Mouse (Mus musculus) left cerebral cortex, adult 11 months (tissue): Measurements from ENCODE around the gene Gas7.
A peak's percentile ranks its signal among the peaks of the same experiment; 100 is the strongest.

Experiments used
- DNase-seq: peaks from one replicate; pipeline ENCODE4 v3.0.0; 2022; ENCODE audit warnings: low spot score

Gene Gas7

GRCm38 (mm10) chr11:67489647-67490175 lies 34.5 kb downstream of the Gas7 start:
- DNase-seq: no peak

DNA sequence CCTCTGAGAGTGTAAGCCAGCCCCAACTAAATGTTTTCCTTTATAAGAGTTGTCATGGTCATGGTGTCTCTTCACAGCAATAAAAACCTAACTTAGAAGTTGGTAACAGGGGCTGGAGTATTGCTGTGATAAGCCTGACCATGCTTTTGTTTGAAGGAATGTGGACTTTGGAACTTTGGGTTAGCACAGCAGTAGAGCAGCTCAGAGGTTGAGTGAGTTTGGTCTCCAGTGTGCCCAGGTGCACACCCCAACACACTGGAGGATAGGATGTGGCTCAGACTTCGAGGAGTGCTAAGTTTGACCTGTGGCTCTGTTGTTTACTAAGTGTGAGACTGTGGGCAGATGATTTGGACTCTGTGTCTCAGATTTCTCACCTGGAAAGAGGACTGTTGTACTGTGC lies 41.6 kb downstream of the Gas7 start:
- no peak for DNase-seq

DNA sequence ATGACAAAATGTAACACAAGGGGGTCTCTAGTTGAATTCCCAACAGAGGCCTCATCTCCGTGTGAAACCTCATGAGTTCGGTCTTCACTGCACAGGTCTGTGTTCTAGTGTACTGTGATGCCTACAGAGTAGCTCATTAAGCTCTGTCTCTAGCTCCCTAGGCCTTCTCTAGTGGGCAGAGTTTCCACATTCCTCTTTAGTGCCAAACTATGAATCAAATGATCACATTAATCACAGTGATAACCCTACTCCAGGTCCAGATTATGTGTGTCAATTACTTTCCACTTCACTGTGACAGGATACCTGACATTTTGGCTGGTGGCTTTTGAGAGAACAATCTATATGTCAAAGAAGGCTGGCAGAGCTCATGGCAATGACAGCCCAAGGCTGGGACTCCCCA lies 44.9 kb downstream of the Gas7 start:
- no peak for DNase-seq

GRCm38 (mm10) chr11:67501468-67502244 lies 46.4 kb downstream of the Gas7 start:
- DNase-seq: peak; percentile 26

GRCm38 (mm10) chr11:67509219-67509876 lies 54.1 kb downstream of the Gas7 start:
- no peak for DNase-seq

DNA sequence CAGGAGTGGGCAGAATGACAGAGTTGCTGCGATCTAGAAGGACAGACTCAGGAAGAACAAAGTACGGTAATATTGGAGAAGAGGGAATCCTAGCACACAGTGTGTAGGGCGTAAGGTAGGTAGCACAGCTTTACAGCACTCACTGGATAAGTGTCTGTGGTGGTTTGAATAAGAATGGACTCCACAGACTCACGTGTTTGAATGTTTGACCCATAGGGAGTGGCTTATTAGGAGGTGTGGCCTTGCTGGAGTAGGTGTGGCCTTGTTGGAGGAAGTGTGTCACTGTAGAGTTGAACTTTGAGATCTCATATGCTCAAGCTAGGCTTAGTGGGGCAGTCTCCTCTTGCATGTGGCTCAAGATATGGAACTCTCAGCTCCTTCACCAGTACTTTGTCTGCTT lies 55.6 kb downstream of the Gas7 start:
- DNase-seq: no peak

- no peak for DNase-seq
Measured at GRCm38 (mm10) chr11:67513001-67513400, 57.8 kb downstream of the Gas7 start.

DNA sequence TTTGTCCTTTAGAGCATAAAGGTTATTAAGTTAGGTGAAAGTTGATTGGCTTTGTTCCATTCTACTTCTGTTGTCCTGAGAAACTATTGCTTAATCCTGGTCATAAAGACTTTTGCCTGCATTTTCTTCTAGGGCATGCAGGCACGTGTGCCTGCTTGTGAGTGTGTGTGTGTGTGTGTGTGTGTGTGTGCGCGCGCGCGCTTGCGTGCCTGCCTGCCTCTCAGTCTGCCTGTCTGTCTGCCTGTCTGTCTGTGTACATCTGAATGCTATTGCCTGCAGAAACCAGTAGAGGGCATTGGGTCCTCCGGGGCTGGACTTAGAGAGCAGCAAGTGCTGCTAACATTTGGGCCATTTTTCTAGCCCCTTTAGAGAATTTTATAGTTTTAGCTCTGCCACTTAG lies 59.2 kb downstream of the Gas7 start:
- DNase-seq: no peak

GRCm38 (mm10) chr11:67515020-67515911 lies 60.0 kb downstream of the Gas7 start:
- DNase-seq: no peak

GRCm38 (mm10) chr11:67515912-67516305 lies 60.7 kb downstream of the Gas7 start:
- DNase-seq: no peak

GRCm38 (mm10) chr11:67517748-67518147 lies 62.5 kb downstream of the Gas7 start:
- DNase-seq: no peak

GRCm38 (mm10) chr11:67518985-67519384 lies 63.7 kb downstream of the Gas7 start:
- DNase-seq: peak; percentile 80

- DNase-seq: no peak
Measured at GRCm38 (mm10) chr11:67522671-67523070, 67.4 kb downstream of the Gas7 start.

DNA sequence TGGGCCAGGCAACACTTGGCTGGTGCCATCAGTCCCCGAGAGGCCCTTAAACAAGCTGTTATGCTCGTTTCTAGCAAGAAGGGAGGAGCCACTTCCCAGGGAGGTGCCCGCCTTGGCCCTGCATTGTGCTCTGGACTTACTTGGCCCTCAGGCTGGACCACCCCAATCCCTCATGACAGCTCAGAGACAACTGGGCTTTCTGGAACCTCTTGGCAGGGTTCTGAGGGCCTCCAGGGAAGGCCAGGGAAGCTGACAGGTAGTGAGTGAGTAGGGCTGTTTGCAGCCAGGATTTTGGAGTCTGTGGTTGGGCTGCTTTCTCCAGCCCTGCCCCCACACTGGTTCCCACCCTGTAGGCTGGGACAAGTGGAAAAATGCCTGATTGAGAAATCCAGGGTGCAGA lies 68.6 kb downstream of the Gas7 start:
- no peak for DNase-seq

DNA sequence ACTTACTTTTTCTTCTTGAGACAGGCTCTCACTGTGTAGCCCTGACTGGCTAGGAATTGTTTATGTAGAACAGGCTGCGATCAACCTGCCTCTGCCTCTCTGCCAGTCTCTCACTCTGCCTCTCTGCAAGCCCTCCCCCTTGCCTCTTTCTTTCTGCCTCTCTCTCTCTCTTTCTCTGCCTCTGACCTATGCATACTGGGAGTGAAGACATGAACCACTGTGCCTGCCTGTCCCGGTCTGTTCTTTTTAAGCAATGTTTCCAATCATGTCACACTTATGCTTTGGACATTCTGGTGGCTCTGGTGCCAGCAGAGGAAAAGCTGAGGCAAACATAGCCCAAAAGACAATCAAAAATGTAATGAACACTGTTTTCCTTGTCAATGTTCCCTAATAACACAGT lies 69.5 kb downstream of the Gas7 start:
- no peak for DNase-seq

DNA sequence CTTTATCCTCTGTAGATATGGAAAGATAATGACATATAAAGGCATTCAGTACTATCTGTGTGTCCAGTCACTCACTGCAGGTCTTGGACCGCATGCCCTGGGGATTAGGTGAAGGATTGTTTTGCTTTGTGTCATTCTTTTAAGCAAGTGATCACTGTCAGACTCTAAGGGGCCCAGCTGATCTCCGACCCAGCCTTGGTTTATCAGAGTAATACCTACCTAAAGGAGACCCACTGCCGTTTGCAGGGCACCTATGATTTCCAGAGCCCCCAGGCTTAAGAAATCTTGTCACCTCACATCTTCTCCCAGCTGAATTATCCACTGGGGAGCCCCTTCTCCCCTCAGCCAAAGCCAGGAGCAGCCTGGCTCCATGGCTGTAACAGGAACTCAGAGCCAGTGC lies 70.6 kb downstream of the Gas7 start:
- DNase-seq: no peak

DNA sequence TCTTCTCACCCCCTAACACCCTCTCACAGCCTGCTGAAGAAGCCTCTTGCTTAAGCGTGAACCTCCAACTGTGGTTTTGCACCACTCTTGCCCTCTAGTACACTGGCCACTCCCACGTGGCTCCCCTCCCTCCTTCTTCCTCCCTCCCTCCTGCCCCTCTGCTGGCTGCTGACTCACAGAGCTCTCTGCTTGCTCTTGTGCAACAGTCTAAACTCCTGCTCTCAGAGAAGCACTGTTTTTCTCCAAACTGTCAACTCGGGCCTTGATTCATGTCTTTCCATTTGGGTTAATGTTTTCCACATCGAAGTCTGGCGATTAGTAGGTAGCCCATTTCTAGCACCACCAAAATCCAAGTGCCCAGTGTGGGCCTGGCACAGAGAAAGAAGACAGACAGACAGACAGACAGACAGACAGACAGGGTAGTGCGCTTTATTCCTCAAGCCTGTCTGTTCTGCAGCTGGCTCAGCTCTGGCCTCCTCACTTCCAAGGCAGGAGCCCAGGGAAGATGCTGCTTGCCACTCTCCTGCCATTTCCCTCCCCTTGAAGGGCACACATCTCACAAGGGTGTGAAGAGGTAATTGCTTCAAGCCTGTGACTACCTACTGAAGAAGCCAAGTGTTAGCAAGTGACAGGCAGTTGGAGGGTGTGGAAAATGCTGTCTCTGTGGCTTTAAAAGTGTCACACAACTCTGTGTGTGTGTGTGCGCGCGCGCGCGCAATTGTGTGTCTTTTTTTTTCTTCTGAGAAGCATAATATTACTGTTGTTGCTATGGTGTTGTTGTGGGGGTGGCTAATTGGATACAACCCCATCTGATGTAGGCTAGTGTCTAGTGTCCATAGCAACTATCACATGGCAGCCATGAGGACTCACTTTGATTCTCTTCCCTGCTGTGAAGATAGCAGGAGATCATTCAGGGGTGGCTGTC lies 71.6 kb downstream of the Gas7 start:
- no peak for DNase-seq

DNA sequence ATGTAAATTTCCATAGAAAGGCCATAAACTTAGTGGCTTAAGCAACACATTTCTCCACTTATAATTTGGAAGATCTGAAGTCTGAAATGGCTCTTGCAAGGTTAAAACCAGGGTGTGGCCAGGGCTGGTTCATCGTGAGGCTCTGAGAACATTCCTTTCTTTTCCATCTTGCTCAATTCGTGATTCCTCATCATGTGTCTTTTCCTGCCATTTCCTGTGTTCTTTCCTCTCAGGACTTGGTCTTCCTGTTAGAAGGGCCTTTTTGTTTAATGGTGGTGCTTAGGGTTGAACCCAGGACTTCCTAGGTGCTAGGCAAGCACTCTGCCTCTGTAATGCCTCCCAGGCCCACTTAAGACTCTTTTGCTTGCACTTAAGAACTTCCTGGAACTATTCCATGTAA lies 76.0 kb downstream of the Gas7 start:
- no peak for DNase-seq

DNA sequence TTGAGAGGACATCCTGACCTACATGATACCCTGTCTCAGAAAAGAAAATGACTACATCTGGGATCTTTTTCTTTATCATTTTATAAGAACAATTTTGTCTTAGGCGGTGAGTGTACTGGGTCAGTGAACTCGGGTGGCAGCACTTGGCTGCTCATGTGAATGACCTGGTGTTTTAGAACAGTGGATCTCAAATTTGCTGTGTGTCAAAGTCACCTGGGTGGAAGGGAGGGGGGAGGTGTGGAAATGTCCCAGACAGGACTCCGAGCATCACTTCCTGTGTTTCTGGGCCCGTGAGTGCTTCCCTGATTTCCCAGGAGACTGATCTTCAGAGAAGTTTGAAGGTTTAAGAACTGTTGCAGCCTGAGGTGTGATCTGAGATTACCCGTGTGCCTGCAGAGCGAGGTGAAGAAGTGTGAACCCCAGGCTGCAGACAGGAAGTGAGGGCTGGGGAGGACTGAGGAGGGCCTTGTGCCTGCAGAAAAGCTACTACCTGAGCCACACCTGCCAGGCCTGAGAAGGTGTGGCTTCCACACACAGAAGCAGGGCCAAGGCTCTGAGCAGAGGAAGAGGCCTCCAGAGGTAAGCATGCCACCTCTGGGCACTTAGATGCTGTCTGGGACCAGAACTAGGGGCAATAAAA lies 76.8 kb downstream of the Gas7 start:
- no peak for DNase-seq

DNA sequence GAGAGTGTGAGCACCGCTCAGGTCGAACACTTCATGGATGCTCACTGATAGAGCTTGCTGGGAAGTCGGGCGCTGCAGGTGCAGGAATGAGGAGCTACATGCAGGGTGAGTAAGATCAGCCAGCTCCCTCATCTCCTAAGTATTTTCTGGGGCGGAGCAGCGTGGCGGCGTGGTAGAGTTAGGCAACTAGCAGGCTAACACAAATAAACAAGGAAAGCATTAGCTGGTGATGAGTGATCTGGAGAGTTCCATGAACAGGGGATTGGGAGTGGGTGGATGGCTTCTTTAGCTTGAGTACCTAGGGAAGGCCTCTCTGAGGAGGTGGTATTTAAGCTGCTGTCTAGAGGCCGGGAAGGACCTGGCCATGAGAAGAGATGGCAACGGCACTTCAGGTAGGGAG lies 77.5 kb downstream of the Gas7 start:
- DNase-seq: no peak

- no peak for DNase-seq
Measured at GRCm38 (mm10) chr11:67533151-67533550, 77.9 kb downstream of the Gas7 start.
